Mouse (Mus musculus): ENCODE data around the gene C130026I21Rik. TPM values are rescaled to one million over a fixed set of nuclear protein-coding genes. Genes with fewer than 3 reads are reported as not detected.
"Not testable (repeated sequence)": the region's sequence is repeated elsewhere in the genome, so short reads cannot be mapped to it uniquely, and the experiment has no call there.

The C130026I21Rik gene
- polyA plus RNA-seq, 1 experiment = not detected

DNA sequence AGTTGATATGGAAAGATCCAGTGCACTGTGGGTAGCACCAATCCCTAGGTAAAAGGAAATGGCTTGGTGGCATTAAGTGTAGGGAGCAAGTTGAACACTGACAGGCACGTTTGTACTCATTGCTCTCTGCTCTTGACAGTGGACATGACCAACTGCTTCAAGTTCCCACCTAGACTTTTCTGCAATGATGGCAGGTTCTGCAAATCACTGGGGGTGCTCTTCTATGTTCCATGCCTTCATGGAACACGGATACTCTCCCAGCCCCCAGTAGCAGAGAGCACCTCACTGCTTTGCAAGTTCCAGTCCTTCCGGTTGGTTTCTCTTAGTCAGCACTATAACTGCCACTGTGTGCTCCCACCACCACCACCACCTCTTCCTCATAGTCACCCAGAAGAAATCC, 156.3 kb downstream of the C130026I21Rik start:
- not testable (repeated sequence) for H3K27me3 ChIP-seq (ENCODE audit: control insufficient read depth, insufficient read depth, low read length); H3K4me3 ChIP-seq (replicated peaks; ENCODE audit: insufficient read depth, low read depth, low read length); DNase-seq; H3K27ac ChIP-seq (ENCODE audit: insufficient read depth, low read length); H3K4me1 ChIP-seq (ENCODE audit: control insufficient read depth, insufficient read depth, low read length)
- 77% methylated on average over 3 of the region's 3 CpGs for WGBS

DNA sequence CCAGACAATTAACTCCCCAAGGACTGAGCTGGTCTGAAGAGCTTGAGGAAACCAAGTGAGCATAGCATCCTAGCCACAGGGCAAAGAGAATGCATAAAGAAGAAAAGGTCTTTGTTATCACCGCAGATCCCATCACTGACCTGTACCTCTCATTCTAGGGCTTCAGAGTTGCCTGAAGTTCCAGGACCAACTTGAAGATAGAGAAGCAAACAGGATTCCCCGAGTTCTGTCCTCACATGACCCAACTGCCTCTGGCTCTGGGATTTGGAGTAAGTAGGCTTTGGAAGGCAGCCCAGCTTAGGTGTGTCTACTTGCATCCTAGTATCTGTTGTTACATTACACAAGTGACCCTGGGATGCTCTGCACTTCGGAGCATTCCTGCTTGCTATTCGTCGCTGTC, 157.5 kb downstream of the C130026I21Rik start:
- H3K4me3 ChIP-seq (replicated peaks; ENCODE audit: insufficient read depth, low read depth, low read length); H3K27ac ChIP-seq (ENCODE audit: insufficient read depth, low read length); DNase-seq; H3K4me1 ChIP-seq (ENCODE audit: control insufficient read depth, insufficient read depth, low read length); H3K27me3 ChIP-seq (ENCODE audit: control insufficient read depth, insufficient read depth, low read length): not testable (repeated sequence)
- 56% methylated on average over 2 of the region's 5 CpGs for WGBS

DNA sequence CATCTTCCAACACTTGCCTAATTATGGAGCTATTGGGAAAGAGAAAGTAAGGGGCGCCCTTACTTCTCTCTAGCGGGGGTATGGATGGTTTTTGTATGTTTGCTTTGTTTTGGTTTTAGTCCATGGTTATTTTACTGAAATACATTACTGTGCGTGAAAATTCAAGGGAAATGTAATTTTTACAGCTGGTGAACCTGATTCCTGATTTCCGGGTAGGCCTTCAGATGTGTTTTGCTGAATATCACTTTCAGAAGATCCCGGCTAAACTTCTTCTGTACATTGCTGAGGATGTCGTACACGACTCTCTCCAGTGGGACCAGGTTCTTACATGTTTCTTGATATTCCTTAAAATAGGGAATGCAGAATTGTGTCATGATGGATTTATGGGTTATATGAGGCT, 158.1 kb downstream of the C130026I21Rik start:
- not testable (repeated sequence) for H3K4me1 ChIP-seq (ENCODE audit: control insufficient read depth, insufficient read depth, low read length); H3K27me3 ChIP-seq (ENCODE audit: control insufficient read depth, insufficient read depth, low read length); DNase-seq; H3K27ac ChIP-seq (ENCODE audit: insufficient read depth, low read length); H3K4me3 ChIP-seq (replicated peaks; ENCODE audit: insufficient read depth, low read depth, low read length)
- 81% methylated on average over 7 of the region's 7 CpGs for WGBS

DNA sequence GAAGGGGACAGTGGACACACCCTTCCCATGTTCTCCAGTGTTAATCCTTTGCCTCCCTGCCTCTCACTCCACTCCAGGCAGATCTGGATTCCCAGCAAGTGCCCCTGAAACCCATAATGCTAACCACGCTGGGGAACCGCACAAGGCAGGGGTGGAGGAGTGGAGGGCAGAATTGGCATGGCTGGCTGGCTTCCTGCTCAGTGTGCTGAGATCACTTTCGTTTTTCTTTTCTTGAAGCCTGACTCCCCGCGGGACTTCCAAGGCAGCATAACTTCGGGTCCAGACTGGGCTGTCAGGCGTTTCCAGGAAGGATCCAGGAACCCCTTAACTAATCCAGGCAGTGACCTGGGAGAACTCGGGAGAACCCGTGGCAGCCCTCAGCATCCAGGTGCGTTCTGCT, 158.8 kb downstream of the C130026I21Rik start:
- 67% methylated on average over 10 of the region's 10 CpGs for WGBS
- not testable (repeated sequence) for H3K27ac ChIP-seq (ENCODE audit: insufficient read depth, low read length); H3K27me3 ChIP-seq (ENCODE audit: control insufficient read depth, insufficient read depth, low read length); H3K4me1 ChIP-seq (ENCODE audit: control insufficient read depth, insufficient read depth, low read length); DNase-seq; H3K4me3 ChIP-seq (replicated peaks; ENCODE audit: insufficient read depth, low read depth, low read length)

DNA sequence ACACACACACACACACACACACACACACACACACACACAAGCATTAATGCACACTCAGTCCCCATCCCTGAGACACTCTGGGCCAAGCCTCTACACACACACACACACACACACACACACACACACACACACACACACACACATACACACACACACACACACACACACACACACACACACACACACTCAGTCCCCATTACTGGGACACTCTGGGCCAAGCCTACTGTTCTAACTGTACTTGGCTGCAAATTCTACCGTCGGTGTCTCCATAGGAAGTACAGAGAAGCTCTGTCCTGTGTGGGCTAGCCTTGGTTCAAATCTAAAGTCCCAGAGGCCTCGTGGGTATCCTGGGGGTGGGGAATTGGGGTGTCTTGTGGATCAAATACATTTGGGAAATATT, 159.5 kb downstream of the C130026I21Rik start:
- WGBS = 76% methylated on average over 2 of the region's 3 CpGs
- not testable (repeated sequence) for H3K4me1 ChIP-seq (ENCODE audit: control insufficient read depth, insufficient read depth, low read length)

DNA sequence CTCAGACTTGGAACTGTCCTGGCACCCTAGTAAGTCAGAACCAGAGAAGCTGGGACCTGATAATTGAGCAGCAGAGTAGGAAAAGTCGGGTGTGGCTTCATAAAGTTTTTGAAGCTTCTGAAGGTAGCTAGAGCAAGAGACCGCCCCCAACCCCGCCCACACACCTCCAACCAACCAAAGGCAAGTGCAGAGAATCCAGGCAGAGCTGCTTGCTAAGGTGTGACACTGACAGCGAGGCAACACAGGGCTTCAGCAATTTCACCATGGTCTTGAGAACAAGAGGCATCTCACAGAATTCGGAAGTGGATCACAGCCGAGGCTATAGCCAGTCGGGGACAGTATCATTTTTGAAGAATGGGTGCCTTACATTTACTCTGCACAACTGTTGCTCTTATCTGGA, 160.6 kb downstream of the C130026I21Rik start, which contains the start of gene A530032D15Rik:
Gene A530032D15Rik, minus strand, starts transcription at position 101 of the 400 bp plus-strand sequence.
- WGBS = no CpG with 5 or more reads among the region's 7 CpGs

More for the DNA sequence above, 159.5 kb downstream of the C130026I21Rik start:
- not testable (repeated sequence) for DNase-seq; H3K27me3 ChIP-seq (ENCODE audit: control insufficient read depth, insufficient read depth, low read length); H3K27ac ChIP-seq (ENCODE audit: insufficient read depth, low read length); H3K4me3 ChIP-seq (replicated peaks; ENCODE audit: insufficient read depth, low read depth, low read length)

DNA sequence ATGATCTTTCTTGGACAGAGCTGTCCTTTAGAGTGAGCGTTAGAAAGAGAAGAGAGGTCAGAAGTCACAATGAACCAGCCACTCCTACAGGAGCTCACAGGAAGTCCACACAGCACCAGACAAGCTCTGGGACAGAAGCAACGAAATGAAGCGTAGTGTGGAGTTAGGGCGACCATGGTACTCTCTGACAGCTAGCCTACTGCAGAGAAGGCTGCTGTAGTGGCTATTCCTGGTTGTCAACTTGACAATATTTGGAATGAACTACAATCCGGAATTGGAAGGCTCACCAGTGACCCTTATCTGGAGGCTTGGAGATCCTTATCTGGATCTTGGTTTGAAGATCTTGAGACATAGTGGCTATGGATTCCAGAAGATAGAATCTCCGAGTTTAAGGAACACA, 164.4 kb downstream of the C130026I21Rik start:
- not testable (repeated sequence) for DNase-seq; H3K27me3 ChIP-seq (ENCODE audit: control insufficient read depth, insufficient read depth, low read length); H3K27ac ChIP-seq (ENCODE audit: insufficient read depth, low read length); H3K4me3 ChIP-seq (replicated peaks; ENCODE audit: insufficient read depth, low read depth, low read length); H3K4me1 ChIP-seq (ENCODE audit: control insufficient read depth, insufficient read depth, low read length)
- 60% methylated on average over 5 of the region's 6 CpGs for WGBS

More for the DNA sequence above, 160.6 kb downstream of the C130026I21Rik start, which contains the start of gene A530032D15Rik:
- not testable (repeated sequence) for DNase-seq; H3K4me1 ChIP-seq (ENCODE audit: control insufficient read depth, insufficient read depth, low read length); H3K4me3 ChIP-seq (replicated peaks; ENCODE audit: insufficient read depth, low read depth, low read length); H3K27me3 ChIP-seq (ENCODE audit: control insufficient read depth, insufficient read depth, low read length); H3K27ac ChIP-seq (ENCODE audit: insufficient read depth, low read length)

DNA sequence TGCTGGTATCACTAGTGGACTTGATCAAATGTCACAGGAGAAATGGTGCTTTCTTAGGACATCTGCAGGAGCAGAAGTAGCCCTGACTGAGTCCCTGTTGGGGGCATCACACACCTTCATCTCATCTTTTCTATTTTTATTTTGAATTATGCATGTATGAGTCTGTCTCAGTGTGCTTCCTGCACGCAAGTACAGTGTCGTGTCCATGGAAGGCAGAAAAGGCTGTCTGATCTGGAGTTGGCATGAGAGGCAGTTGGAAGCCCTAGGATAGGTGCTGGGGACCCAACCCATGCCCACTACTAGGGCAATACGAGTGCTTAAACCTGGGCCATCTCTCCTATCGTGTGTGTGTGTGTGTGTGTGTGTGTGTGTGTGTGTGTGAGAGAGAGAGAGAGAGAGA, 165.0 kb downstream of the C130026I21Rik start:
- H3K4me1 ChIP-seq (ENCODE audit: control insufficient read depth, insufficient read depth, low read length); H3K27ac ChIP-seq (ENCODE audit: insufficient read depth, low read length); H3K27me3 ChIP-seq (ENCODE audit: control insufficient read depth, insufficient read depth, low read length); H3K4me3 ChIP-seq (replicated peaks; ENCODE audit: insufficient read depth, low read depth, low read length); DNase-seq: not testable (repeated sequence)
- 76% methylated on average over 4 of the region's 4 CpGs for WGBS

DNA sequence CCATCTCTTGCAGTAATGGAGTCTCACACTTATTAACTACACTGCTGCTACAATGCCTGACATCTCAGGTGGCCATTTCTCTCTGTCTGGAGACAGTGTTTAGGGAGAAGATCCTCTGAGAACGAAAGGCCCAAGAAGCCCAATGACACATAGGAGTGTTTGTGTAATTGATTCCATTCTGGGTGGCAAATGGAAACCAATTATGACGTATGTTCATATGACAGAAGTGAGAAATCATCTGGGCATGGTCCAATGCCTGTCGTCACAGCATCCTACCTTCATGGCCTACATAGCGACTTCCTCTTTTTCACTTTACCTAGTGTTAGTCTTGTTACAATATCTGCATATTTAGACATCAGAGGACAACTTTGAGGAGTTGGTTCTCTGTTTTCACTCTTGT, 168.6 kb downstream of the C130026I21Rik start:
- H3K4me1 ChIP-seq (ENCODE audit: control insufficient read depth, insufficient read depth, low read length); H3K27ac ChIP-seq (ENCODE audit: insufficient read depth, low read length); H3K27me3 ChIP-seq (ENCODE audit: control insufficient read depth, insufficient read depth, low read length); DNase-seq; H3K4me3 ChIP-seq (replicated peaks; ENCODE audit: insufficient read depth, low read depth, low read length): not testable (repeated sequence)
- 79% methylated on average over 4 of the region's 4 CpGs for WGBS

DNA sequence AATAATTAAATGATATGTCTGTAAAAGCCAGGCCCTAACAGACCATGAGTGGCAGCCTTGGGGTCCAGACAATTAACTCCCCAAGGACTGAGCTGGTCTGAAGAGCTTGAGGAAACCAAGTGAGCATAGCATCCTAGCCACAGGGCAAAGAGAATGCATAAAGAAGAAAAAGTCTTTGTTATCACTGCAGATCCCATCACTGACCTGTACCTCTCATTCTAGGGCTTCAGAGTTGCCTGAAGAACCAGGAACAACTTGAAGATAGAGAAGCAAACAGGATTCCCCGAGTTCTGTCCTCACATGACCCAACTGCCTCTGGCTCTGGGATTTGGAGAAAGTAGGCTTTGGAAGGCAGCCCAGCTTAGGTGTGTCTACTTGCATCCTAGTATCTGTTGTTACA, 170.5 kb downstream of the C130026I21Rik start, which contains the start of gene Gm10553:
Gene Gm10553, plus strand, starts transcription at position 301 of the 400 bp plus-strand sequence.
- DNase-seq; H3K4me1 ChIP-seq (ENCODE audit: control insufficient read depth, insufficient read depth, low read length); H3K27ac ChIP-seq (ENCODE audit: insufficient read depth, low read length); H3K27me3 ChIP-seq (ENCODE audit: control insufficient read depth, insufficient read depth, low read length); H3K4me3 ChIP-seq (replicated peaks; ENCODE audit: insufficient read depth, low read depth, low read length): not testable (repeated sequence)
- WGBS = 38% methylated on average over 1 of the region's 1 CpGs

DNA sequence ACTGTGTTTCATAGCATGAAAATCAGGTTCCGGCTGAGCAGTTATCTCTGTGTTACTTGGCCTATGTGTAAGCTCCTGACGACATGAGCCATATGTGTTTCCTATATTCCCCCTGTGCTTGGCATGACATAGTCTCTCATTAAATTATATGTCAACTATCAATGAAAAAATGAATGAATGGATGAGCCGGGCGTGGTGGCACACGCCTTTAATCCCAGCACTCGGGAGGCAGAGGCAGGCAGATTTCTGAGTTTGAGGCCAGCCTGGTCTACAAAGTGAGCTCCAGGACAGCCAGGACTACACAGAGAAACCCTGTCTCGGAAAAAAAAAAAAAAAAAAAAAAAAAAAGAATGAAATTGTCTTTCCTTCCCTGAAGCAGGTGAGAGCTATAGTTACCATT, 171.3 kb downstream of the C130026I21Rik start:
- not testable (repeated sequence) for H3K27me3 ChIP-seq (ENCODE audit: control insufficient read depth, insufficient read depth, low read length); H3K4me3 ChIP-seq (replicated peaks; ENCODE audit: insufficient read depth, low read depth, low read length); H3K4me1 ChIP-seq (ENCODE audit: control insufficient read depth, insufficient read depth, low read length); H3K27ac ChIP-seq (ENCODE audit: insufficient read depth, low read length); DNase-seq
- 69% methylated on average over 7 of the region's 7 CpGs for WGBS

DNA sequence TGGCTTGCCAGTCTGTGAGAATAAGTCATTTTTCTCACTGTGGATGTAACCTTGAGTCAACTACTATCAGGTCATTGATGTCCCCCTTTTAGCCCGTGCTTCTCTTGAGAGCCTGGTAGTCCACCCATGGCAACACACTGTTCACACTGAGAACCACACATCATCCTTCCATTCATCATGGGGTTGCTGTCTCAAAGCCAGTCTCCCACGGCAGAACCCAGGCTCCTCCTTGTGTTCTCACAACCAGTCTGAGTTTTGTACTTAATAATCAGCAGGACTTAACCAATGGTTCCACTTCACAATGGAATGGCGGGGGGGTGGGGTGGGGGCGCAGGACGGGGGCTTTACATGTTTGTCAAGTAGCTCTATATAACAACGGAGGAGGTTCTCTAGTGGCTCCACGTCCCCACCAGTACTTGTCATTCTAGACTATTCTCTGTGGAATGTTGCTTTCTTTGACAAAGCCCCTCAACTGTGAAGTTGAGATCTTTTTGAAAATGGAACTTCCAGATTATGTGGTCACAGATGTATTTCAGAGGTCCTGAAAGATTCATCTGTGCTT, 177.3 kb downstream of the C130026I21Rik start:
- 78% methylated on average over 6 of the region's 7 CpGs for WGBS

DNA sequence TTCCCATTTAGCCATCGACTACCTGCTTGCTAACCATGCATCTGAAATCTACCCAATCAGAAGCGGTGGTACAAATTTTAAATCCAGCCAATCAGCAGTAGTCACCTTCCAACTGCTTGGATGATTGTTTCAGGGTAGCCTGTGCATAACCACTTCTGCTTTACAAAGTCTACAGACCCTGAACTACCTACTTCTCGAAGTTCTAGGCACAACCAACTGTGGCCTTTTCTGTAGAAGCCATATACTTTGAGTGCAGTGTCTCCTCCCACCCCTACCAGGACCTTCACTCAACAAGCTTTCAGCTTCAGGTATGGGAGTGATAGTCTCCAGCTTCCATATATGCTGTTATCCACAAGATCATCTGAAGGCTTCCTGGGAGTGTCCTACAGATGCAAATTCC, 178.2 kb downstream of the C130026I21Rik start:
- WGBS = 18% methylated on average over 1 of the region's 3 CpGs
- not testable (repeated sequence) for H3K27me3 ChIP-seq (ENCODE audit: control insufficient read depth, insufficient read depth, low read length); H3K4me3 ChIP-seq (replicated peaks; ENCODE audit: insufficient read depth, low read depth, low read length); H3K27ac ChIP-seq (ENCODE audit: insufficient read depth, low read length); H3K4me1 ChIP-seq (ENCODE audit: control insufficient read depth, insufficient read depth, low read length); DNase-seq

More for the DNA sequence above, 177.3 kb downstream of the C130026I21Rik start:
- not testable (repeated sequence) for H3K4me1 ChIP-seq (ENCODE audit: control insufficient read depth, insufficient read depth, low read length); H3K27ac ChIP-seq (ENCODE audit: insufficient read depth, low read length); H3K27me3 ChIP-seq (ENCODE audit: control insufficient read depth, insufficient read depth, low read length); DNase-seq; H3K4me3 ChIP-seq (replicated peaks; ENCODE audit: insufficient read depth, low read depth, low read length)
